Mouse (Mus musculus) urinary bladder, postnatal 10 days (tissue): ENCODE results near the gene Sez6.

Experiments used
- DNase-seq: peaks from one replicate; pipeline ENCODE4 v3.0.0; 2022; ENCODE audit warnings: low spot score

The Sez6 gene

GRCm38 (mm10) chr11:77981609-77982440, 51.2 kb downstream of the Sez6 start:
- no peak for DNase-seq

DNA sequence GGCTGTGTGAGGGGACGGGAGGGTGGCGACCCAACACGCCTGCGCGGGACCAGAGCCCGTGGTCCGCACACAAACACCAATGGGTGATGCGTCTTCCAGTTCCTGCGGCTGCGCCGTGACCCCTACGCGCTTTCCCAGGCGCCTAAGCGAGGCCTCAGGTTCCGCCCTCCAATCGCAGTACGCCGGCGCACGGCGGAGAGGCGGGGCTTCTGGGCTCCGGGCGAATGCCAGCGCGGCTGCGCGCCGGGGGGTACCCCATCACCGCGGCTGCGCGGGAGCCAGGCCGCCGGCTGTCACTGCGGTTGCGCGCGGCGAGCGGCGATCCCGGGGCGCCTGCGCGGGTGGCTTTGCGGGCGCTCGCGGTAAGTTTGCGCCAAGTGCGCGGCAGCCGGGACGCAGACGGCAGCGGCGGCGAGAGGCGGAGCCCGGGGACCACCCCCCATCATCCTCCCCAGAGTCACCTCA, 51.9 kb downstream of the Sez6 start, which contains the start of gene Phf12:
Phf12 (plus strand) TSS at position 314 of the 465 bp plus-strand sequence.
- DNase-seq: peak; percentile 96

DNA sequence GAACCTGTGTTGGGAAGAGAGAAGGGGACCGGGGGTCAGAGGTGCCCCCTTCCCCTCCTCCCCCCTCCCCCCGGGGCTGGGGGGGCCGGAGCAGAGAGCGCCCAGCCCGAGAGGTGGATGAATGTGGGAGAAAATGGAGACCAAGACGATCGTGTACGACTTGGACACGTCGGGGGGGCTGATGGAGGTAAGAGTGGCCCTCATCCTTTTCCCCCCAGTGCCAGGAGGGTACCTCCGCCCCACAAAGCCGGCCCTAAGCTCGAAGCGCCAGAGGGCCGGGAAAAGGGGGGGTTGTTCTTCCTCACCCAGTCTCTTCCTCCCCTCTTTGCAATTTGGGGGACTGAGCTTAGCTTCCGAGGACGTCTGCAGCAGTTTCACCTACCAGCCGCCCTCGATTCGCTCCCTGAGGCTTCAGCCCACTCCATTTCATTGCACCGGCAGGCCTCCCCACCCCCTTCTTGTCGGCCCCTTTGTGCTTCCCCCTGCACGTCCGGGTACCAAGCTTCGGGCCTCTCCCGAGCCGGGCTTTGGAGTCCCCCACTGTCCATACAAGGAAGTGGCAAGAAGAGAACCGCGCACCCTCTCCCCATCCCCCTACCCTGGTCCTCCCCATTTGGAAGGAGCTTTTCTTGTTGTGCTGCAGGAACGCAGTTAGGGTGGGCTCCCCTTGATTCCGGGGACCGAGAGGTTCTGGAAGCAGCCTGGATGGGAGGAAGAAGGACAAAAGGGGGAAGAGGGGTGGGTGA, 52.8 kb downstream of the Sez6 start:
- no peak for DNase-seq

DNA sequence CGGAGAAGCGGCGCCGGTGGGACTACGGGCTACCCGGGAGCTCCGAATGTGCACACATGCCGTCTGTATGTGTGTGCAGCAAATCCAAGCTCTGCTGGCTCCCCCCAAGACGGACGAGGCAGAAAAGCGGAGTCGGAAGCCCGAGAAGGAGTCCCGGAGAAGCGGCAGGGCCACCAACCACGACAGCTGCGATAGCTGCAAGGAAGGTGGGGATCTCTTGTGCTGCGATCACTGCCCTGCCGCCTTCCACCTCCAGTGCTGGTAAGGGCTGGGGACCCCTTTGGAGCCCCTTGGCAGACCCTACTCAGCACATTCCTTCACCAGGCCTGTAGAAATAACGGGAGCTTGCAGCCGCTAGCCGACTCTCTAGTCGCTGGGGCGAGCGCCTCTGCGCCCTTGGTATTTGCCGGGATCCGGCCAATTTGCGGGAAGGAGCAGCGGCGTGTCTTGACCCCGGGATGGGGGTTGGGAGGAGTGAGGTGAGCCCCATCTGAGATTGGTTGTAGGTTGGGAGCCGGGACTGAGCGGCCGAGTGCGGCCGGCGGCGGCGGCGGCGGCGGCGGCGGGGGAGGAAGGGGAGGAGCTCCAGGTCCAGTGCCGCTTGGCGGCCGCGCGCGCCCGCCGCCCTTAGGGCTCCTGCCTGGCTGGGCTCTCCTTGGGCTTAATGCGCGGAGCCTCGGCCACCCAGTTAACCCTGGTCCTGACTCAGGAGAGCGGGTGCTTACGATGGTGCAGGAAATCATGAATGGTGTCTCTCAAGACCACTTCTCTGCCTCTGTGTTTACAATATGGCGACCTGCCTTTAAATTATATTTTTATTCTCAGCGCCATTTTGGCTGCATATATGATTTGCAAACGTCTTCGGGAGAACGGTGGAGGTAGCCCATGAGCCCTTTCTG, 53.6 kb downstream of the Sez6 start:
- no peak for DNase-seq

- no peak for DNase-seq
These were observed 54.2 kb downstream of the Sez6 start for GRCm38 (mm10) chr11:77984836-77985231.

DNA sequence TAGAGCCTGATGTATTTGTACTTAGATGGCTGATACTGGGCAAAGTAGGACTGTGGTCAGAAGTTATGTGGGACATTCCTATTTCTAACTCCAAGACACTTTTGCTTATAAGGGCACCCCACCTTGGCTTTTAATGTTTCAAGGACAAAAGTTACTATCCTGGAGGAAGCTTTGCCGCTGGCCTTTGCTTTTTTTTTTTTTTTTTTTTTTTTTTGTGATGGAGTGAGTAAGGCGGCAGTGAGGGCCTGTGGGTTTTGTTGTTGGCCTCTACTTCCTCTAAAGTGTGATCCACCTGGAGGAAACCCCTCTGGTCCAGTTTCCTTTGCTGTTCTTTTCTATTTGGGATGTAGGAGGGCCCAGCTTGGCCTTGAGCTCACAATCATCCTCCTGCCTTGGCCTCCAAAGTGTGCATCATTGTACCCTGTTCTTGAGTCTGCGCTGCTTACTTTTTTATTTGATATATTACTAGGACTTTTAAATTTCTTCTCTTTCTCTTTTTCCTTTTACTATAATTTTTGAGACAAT, 55.0 kb downstream of the Sez6 start:
- no peak for DNase-seq

DNA sequence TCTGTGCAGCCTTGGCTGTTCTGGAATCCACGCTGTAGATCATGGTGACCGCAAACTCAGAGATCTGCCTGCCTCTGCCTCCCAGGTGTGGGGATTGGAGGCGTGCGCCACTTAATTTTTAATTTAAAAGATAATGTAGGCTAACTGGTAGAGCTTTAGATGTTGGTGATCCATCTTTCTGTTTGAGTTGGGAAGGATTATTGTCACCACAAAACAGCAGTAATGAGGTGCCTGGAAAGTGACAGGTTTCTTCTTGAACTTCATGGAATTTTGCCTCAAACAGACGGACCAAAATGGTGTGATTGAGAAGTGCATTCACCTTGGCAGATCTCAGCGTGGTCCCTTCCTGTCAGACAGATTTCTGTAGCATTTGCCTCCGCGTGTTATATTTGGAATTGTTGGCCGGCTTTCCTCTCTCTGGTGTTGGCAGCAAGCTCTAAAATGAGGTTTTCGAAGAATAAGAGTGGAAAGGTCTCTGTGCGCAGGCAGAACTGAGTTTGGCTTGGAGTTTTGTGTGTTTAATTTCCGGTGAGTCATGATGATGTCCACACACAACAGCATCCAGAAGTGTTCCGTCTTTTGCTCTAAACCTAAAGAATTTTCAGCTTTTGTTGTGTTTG, 58.6 kb downstream of the Sez6 start:
- DNase-seq: no peak

DNA sequence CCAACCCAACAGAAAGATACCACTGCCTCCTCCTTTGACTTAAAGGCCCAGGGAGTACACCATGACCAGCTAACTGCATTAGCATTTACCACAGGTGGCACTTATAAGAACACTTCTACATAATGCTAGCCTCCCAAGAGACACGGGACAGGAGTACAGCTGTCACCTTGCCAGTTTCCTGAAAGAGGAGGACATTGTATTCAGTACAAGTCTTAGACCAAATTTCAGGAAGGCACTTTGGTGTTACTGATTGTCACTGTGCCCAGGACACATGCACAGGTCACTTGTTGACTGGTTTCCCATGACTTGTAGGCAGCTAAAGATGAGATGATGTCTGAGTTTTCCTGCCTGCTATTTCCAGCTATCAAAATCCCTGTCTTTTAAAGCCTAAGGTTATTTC, 65.0 kb downstream of the Sez6 start:
- DNase-seq: no peak

DNA sequence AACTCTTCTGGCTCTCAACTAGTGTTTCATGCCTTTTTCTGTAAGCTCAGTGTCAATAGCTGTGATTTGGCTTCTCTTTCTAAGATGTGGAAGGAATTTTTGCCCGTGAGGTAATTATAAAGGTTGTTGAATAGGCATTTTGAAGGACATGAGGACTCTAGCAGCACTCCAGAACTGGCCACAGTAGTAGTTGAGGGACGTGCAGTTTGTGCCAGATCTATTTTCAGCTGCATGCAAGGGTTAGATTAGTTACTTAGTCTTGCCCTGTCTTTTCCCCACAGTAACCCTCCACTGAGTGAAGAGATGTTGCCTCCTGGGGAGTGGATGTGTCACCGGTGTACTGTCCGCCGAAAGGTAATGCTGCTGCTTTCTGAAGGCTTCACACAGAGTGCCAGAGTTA, 75.8 kb downstream of the Sez6 start:
- DNase-seq: no peak

DNA sequence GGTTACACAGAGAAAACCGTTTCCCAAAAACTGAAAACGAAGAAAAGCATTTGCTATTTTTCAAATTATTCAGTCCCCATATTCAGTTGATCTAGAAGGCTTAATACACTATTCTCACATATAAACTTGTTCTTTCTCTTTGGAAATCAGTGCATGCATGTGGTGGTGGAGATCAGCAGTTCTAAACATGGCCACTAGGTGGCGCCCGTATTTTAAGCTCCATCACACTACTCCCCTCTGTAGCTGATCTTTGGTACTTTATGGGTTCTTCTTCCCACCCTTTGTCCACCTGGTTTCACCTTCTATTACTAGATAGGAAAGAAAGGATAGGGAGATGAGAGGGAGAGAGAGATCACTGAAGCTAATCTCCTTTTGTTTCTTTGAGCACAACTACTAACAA, 89.1 kb downstream of the Sez6 start:
- no peak for DNase-seq

DNA sequence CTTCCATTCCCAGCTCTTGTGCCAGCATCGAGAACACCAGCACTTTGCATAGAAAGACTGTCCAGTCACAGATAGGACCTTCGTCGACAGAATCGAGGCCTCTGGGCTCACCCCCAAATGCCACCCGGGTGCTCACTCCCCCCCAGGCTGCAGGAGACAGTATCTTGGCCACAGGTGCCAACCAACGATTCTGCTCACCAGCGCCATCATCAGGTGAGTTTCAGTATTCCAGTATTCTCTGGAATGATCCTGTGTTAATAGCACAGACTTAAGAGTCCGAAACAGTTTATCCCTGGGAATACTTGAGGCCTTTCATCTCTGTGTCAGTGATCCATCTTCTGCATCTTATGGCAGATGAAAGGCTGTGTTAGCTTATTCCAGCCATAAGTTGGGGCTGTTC, 93.0 kb downstream of the Sez6 start:
- DNase-seq: no peak
